Mouse (Mus musculus) 416B (cell line): ENCODE results near the gene Palm2.

Experiments
- DNase-seq: peaks from one replicate; pipeline ENCODE4 v3.0.0; 2011; ENCODE audit warnings: low read depth

Gene Palm2

GRCm38 (mm10) chr4:57514003-57514937 lies 80.2 kb downstream of the Palm2 start:
- DNase-seq, result no peak

DNA sequence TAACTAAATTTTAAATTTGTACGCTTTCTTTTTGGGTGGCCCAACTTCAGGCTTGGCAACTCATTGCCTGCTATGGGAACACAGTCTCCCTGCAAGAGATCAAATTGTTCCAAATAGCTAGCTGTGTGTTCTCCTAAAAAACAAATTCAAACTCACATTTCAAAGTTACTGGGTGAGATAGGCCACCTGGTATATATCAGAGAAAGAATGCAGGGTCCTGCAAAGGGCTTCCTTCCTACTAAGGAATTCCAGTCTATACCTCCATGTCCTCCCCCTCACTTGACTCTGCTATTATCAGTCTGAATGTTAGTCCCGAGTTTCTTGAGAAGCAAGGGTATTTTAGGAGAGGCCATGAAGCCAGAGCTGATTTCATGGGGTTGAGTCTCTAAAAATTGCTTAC lies 81.3 kb downstream of the Palm2 start:
- DNase-seq, result no peak

- no peak for DNase-seq
These were observed 89.4 kb downstream of the Palm2 start for GRCm38 (mm10) chr4:57523456-57523855.

DNA sequence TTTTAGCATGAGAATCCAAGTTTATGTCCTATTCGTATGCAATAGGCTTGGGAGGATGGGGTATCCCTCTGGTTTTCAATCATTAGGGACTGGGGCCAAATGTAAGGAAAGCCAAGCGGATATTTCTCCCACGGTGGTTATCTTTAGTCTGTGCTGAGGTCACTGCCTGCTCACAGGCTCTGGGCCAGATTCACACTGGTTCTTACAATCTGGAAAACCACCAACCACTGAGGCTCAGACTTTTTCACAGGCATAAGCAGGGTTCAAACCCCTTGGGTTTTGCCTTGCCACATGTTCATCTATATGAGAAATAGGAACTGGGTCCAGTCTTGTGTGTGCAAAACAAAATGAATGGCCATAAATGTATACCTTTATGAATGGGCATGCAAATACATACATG lies 90.4 kb downstream of the Palm2 start:
- DNase-seq, result no peak

- DNase-seq, result no peak
These were observed 91.4 kb downstream of the Palm2 start for GRCm38 (mm10) chr4:57525221-57526011.

- DNase-seq, result no peak
These were observed 94.2 kb downstream of the Palm2 start for GRCm38 (mm10) chr4:57528296-57528695.

- no peak for DNase-seq
These were observed 99.6 kb downstream of the Palm2 start for GRCm38 (mm10) chr4:57533686-57534085.

DNA sequence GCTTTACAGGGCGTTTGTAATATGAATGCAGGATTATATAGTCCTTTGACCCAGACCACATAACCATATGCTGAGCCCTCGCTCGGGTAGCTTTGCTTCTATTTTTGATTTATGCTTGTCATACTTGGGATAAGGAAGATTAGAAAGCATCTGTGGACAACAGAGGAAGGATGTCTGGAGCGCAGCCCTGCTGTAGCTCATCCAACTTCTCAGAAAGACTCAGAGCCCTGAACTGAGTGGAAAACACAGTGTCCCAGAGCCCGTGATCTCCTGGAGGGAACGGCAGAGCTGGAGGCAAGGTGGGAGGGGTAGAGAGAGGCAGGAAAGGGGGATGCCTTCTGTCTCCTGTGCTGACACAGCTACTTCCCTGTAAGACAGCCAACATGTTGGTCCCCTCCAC lies 100.2 kb downstream of the Palm2 start:
- no peak for DNase-seq

DNA sequence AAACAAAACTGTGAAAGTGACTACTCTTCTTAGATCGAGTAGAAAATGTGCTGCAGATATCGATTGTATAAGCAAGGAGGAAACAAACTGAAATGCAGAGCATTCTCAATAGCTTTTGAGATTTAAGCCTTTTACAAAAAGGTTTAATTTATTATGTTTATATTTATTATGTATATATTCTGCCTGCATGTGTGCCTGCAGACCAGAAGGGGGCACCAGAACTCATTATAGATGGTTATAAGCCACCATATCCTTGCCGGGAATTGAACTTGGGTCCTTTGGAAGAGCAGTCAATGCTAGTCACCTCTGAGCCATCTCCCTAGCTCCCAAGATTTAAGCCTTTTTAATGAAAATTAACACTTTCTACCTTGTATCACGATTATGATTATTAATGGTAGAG lies 101.0 kb downstream of the Palm2 start:
- DNase-seq, result peak; percentile 14

DNA sequence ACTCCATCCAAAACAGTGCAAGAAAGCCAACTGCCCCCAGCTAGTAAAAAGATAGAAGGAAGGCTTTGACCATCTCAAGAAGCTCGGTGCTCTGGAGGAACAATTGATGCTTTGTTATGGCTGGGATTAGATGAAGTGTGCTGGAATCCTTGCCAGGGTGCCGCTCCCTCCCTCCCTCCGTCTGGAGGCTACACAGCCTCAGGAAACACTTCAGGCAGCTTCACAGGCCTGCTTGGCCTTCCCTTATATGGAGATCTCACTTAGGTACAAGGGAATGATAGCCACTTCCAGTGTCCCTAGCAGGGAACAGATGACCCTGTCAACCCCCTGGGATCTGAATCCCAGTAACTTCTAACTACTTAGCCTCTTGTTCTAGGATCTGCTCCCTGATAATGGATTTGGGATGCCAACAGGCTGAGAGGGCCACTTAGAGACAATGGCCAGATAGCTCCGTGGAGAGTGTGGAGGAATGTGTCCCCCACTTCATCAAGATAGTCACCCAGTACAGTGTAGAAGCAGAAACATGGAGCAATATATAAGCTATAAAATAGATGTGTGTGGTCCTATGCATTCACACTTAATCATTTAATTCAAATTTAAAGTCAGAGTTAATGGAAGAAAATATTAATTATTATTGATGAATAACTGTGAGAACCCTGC lies 104.1 kb downstream of the Palm2 start:
- DNase-seq, result no peak

DNA sequence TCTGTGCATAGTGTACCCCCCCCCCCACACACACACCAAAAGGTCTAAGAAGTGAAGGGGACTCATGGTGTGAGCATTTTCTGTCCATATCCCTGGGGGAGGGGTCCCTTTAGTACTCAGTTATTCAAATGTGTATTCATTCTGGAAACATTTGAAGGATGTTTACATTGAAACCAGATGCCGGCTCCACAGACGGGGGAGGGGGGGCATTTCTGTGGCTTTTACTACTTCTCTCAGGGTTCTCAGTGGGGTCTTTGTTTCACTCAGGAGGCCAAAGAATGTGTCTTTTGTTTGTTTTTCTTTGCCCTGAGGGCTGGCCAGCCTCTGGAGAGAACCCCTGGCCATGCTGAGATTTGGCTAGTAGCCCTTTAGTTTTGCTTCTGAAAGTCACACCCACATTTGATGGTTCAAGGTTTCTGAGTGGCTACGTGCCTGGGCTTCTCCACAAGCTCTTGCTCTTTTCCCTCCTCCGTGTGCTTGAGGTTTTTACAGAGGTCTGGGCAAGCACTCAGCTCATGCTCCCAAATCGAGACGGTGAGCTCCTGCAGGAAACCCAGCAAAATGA lies 109.7 kb downstream of the Palm2 start:
- DNase-seq, result no peak

DNA sequence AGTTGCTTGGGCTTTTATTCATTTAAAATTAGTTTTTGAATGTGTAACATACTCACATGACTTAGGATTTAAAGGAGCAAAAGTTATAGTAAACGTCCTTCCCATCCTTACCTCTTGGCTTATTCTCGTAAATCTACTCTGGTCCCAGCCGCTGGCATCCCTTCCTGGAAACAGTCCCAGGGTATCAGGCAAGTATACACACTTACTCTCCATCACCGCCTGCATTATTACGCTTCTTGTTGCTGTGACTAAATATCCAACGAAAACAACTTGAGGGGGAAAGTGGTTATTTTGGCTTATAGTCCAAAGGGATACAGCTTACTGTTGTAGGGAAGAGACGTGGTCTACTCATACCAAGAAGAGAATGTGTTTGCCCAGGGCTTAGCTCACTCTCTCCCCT lies 113.7 kb downstream of the Palm2 start:
- no peak for DNase-seq

GRCm38 (mm10) chr4:57550216-57550615 lies 116.2 kb downstream of the Palm2 start:
- DNase-seq, result no peak

DNA sequence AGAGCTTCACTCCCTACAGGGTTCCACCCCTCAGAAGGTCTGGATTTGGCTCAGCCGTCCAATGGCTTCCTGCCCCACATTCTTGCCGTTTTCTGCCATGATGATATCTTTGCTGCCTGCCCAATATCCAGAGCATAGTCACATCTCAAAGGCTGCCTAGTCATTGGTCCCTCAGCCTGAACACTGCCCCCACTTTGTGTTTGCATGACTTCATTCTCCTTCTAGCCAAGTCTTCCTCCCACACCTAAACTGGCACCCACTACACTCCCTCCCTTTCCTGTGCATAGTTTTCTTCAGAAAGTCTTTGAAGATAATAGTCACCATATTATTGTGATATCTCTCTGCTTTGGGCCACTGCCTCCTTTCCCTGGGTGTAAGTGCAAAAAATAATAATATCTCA lies 123.1 kb downstream of the Palm2 start:
- no peak for DNase-seq

DNA sequence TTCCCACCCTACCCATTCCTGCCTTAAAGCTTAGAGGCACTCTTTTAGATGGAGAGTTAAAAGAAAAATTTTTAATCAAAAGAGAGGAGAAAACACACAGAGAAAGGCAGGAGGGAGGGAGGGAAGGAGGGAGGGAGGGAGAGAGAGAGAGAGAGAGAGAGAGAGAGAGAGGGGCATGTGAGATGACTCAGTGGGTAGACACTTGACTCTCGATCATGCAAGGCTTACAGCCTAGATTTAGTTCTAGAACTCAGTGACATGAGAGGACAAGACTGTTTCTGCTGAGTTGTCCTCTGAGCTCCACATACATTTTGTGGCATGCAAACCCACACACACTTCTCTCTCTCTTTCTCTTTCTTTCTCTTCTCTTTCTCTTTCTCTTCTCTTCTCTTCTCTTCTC lies 125.4 kb downstream of the Palm2 start:
- no peak for DNase-seq

DNA sequence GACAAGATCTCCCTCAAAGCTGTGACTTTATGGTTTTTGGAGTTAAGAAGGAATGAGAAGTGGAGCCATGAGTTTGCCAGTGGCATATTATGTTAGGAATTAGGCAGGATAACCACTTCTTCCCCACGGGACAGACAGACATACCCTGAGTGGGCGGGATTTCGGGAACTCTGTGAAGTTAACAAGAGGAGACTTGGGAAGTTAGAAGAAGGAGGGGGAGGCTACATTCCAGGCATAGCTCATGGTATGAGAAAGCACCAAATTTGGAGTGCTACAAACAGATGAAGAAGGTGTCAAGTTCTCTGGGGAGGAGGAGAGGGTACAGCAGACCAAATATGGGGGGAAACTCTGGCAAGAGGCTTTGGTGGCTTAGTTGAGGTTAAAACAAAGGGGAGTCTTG lies 126.0 kb downstream of the Palm2 start:
- DNase-seq, result no peak

- DNase-seq, result no peak
These were observed 127.0 kb downstream of the Palm2 start for GRCm38 (mm10) chr4:57561055-57561454.

- no peak for DNase-seq
These were observed 131.2 kb downstream of the Palm2 start for GRCm38 (mm10) chr4:57565283-57565682.

DNA sequence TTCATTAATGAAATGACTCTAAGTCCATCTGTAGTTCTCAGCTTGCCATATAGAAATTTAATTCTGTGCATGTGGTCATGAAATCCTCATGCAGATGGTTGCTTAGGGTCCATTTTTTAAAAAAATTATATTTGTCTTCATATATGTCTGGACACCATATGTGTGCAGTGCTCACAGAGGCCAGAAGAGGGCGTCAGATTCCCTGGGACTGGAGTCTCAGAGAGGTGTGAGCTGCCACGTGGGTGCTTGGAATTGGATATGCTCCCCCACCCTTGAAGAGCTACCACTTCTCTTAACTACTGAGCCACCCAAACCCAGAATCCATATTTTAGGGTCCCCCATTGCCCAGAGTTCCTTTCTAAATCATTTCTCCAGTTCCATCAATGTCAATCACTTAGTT lies 131.8 kb downstream of the Palm2 start:
- no peak for DNase-seq

DNA sequence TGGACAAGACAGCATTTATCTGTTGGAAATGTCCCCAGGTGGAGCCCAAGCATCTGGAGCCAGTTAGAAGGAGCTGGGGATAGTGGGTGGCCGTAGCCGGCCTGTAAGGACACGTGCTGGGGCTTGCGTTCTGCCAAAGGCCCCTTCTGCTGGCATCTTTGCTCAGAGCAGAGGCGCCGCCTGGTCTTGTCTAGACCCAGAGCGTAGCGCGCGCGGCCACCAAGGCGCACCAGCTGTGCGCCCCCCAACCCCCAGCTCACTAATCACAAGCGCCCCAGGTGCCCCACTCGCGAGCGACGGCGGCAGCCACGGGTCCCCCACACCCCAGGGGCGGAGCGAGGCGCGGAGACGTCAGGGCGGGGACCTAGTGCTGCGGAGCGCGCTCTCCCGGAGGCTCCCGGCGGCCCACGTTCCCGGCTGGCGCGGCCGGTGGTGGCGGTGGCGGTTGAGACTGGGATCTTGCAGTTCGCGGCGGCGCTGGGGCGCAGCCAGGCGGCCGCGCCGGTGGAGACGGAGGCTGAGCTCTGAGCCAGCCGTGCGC lies 133.7 kb downstream of the Palm2 start, which contains the start of gene Pakap:
Pakap (plus strand) TSS at position 514 of the 541 bp plus-strand sequence.
- no peak for DNase-seq

DNA sequence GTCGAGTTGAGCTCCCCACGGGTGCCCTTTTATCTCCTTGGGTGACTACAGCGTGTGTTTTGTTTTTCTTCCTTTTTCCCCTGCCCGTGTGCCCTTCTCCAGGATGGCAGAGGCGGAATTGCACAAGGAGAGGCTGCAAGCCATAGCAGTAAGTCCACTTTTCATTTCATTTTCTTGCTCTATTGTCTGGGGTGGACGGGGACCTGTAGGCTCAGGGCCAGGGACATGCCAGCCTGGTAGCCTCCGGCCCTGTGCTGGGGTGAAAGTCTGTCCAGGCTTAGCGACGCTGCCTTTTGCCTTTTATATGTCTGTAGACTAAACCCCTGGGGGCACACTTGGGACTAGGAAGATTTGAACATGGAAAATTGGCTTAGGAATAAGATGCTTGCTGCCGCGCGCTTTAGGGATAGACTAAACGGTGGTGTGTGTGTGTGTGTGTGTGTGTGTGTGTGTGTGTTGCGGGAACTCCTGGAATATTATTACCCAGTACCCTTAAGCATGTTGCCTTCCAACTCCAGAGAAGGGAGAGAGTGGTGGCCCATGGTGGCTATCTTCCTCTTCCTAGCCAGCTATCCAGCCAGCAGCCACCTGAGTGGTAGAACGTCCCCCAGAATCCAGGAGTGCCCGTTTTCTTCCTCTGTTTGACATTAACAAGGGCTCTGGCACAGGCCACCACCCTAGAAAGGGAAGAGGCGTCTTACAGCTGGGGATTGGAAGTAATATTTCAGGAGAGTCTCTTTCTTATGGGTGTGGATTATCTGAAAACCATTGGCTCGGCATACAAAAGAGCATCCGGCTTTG lies 134.4 kb downstream of the Palm2 start:
- DNase-seq, result no peak
